ENCODE assay signal across 16 mouse cellular contexts in genomic region chrX:17521221-17521716, GRCm38 (mm10). TPM values are rescaled to one million over a fixed set of nuclear protein-coding genes. Genes with fewer than 3 reads are reported as not detected.
DNase-seq lines count a peak whose midpoint lies in the region; ATAC-seq and TF ChIP-seq lines count a peak whose summit lies in the region.
"Had no signal": no experiment of that assay in that cellular context is flagged by ENCODE, and none has a peak within 500 bp of the region (broad histone marks: within the 10 kb centered on the region; RNA-seq: fewer than 3 reads in every experiment).

No protein-coding gene starts in this region.

- H3K27me3 ChIP-seq in ES-Bruce4 (ENCODE audit: control insufficient read depth, insufficient read depth, low read length, poor library complexity, severe bottlenecking): no peaks in the 10 kb centered on the region
- H3K27me3 ChIP-seq: heart, embryonic 15.5 days; limb, embryonic 12.5 days had no signal

- peak; percentile 94 for ATAC-seq in inflammation-experienced regulatory T-cells, adult 6 months

- H3K36me3 ChIP-seq in ES-Bruce4 (ENCODE audit: control insufficient read depth, insufficient read depth, low read length, poor library complexity, severe bottlenecking): no peaks in the 10 kb centered on the region
- H3K36me3 ChIP-seq: heart, embryonic 15.5 days; limb, embryonic 12.5 days had no signal

- no peak overlapping the region for H3K9ac ChIP-seq in ES-Bruce4 (ENCODE audit: low read depth, poor library complexity, severe bottlenecking)
- H3K9ac ChIP-seq: heart, embryonic 15.5 days; limb, embryonic 12.5 days had no signal

- no peak overlapping the region for H3K27ac ChIP-seq in ES-Bruce4 (ENCODE audit: insufficient read depth, low read length)
- H3K27ac ChIP-seq: heart, embryonic 15.5 days; limb, embryonic 12.5 days had no signal

- no peak overlapping the region for H3K4me3 ChIP-seq in ES-Bruce4 (ENCODE audit: low read depth, low read length)
- H3K4me3 ChIP-seq: erythroblast, embryonic 14.5 days; heart, embryonic 15.5 days; limb, embryonic 12.5 days had no signal

- no peak for TF ChIP-seq CTCF in ES-Bruce4 (IDR thresholded peaks at IDR 0.05; ENCODE audit: low read depth, low read length)

- no peak for TF ChIP-seq POLR2A in ES-Bruce4 (IDR thresholded peaks at IDR 0.05; ENCODE audit: insufficient read depth, low read length)

- DNase-seq in CD4-positive helper T cell, adult 2 months (ENCODE audit: low read depth, low spot score): peak; percentile 26
- peak; percentile 56 for DNase-seq in embryo, embryonic 11 days
- DNase-seq in layer of hippocampus, adult 9-11 months: no peak
- no peak for DNase-seq in spleen, adult 18-20 months
- DNase-seq in kidney, adult 11 months: no peak
- no peak for DNase-seq in thymus, adult 18-20 months
- DNase-seq: cerebellum, adult 9-10 months; gastrocnemius, postnatal 36 days; kidney, adult 2 months; lung, adult 18-20 months; thymus, postnatal 36 days had no signal

- H3K4me1 ChIP-seq in ES-Bruce4 (ENCODE audit: control insufficient read depth, insufficient read depth, low read length): peaks cover 2% of the 10 kb centered on the region
- H3K4me1 ChIP-seq: heart, embryonic 15.5 days; limb, embryonic 12.5 days had no signal

- 0 out of 2 replicates have a peak, but pooled peaks have one; percentile 71 for TF ChIP-seq EP300 in ES-Bruce4 (IDR thresholded peaks at IDR 0.05; ENCODE audit: insufficient read depth, low read depth, low read length)

- no peaks in the 10 kb centered on the region for H3K9me3 ChIP-seq in ES-Bruce4 (replicated peaks; ENCODE audit: control insufficient read depth, insufficient read depth, low read length, poor library complexity, severe bottlenecking)
- H3K9me3 ChIP-seq: heart, embryonic 15.5 days; limb, embryonic 12.5 days had no signal

RNA-seq across cellular contexts. Expression of gene Fundc1, which starts 50.9 kb away (rescaled TPM):
- polyA plus RNA-seq in ES-Bruce4 (2011; ENCODE audit: insufficient read depth, insufficient read length, low read depth, missing spikeins): 31.3 and 34.4 TPM in 2 replicates
- 10 to 100 TPM; 76.1 to 79.6 (median 79.1) TPM for polyA plus RNA-seq in inflammation-experienced regulatory T-cells, adult 6 months (2017; shearing (Covaris generic))

Comparison
In these comparisons a context has a peak if more than half of its experiments do, and no peak if none do; other contexts are left out.
1. DNase-seq: peak in CD4-positive helper T cell, adult 2 months (single experiment) and embryo, embryonic 11 days (single experiment); none in layer of hippocampus, adult 9-11 months (single experiment), spleen, adult 18-20 months (0 of 2), kidney, adult 11 months (single experiment) and thymus, adult 18-20 months (0 of 2).